Mouse (Mus musculus): Measurements from ENCODE around the gene Fam178b.

Fam178b gene

GRCm38 (mm10) chr1:36559888-36560287, 123.1 kb downstream of the Fam178b start:
- DNase-seq, result no peak

DNA sequence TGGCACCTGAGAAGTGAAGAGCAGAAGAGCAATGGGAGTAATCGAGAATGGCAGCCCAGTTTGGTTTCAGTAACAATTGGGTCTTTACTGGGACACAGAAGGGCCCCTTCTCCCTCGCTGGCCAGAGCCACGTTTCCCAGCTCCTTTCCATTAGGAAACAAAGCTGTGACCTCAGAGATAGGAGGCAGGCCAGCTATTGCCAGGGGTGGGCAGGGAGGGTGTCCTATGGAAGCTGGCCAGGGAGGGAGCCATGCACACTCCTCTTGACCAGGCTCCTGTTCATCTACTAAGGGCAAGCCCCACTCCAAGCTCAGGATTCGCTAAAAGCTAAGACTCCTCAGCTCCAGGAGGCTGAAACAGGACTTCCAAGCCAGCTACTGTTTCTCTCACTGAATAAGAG, 123.7 kb downstream of the Fam178b start:
- DNase-seq, result peak; percentile 37

GRCm38 (mm10) chr1:36558031-36558993, 124.7 kb downstream of the Fam178b start, which contains the start of gene Sema4c:
Sema4c (minus strand) TSS chr1:36558349.
- DNase-seq, result peak; percentile 93

DNA sequence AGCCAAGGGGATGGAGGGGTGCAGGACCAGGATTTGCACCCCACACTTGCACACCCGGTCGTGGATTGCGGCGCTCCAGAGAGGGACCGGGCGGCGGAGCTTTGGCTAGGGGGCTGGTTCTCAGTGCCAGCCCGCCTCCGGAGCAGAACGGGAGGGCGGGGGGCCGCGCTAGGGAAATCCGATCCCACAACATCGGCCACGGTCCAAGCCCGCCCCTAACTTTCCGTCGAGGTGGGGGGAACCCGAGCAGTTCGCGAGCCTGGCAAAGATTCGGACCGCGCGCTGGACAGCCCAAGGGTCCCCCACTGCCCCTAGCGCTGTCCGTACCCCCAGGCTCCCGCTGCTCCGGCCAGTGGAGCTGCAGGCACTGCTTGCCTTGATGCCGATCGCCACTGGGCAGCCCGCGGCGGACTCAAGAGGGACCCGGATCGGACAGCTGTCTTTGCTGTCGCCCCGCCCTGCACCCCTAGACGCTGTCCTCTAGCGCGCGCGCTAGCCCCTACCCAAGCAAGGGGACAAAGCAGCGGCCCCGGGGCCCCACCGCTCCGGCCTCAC, 125.4 kb downstream of the Fam178b start:
- peak; percentile 89 for DNase-seq

- peak; percentile 98 for DNase-seq
Measured at GRCm38 (mm10) chr1:36556553-36557456, 126.2 kb downstream of the Fam178b start.

DNA sequence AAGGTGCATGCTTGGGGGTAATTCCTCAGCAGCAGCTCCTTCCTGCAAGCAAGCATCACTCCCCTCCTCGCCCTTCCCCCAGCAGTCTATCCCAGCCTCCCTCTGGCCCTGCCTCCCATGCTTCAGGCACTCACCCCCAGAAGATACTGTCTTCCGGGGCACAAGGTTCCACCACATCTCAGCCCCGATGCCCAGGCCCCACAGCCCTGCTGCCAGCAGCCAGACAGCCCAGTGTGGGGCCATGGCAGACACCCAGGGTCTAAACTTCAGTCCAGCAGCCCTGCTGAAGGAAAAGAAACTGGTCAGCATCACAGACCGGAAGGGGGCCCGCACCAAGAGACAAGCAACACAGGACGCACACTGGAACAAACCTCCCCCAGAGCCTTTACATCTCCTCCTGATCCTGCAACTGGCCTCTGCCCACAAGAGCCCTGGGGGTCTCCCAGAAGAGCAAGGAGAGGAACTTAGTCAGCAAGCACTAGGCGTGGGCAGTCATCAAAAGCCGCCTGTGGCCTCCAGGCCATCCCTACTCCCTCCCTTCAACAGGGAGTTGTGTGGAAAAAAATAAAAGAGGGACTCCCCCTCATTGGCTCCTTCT, 127.1 kb downstream of the Fam178b start:
- DNase-seq, result peak; percentile 34

GRCm38 (mm10) chr1:36554633-36555399, 128.2 kb downstream of the Fam178b start:
- no peak for DNase-seq

- no peak for DNase-seq
Measured at GRCm38 (mm10) chr1:36552506-36552905, 130.5 kb downstream of the Fam178b start.

DNA sequence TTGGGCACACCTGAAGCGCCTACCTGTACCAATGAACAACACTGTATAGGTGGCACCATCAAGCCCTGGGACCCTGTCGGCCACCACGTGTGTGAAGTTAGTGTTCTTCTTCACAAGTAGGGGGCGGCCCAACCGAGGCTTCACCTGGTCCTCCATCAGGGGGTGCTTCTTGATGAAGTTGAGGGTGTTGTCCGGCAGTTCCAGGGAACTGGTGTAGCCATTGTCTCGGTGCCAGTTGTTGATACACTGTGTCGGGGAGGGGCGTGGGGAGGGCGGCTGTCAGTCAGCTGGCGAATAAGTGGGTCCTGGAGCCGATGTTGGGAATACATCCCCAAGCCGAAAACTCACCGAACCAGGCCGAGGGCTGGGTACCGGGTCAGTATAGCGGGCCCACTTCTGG, 131.1 kb downstream of the Fam178b start:
- DNase-seq, result no peak

GRCm38 (mm10) chr1:36550075-36550863, 132.7 kb downstream of the Fam178b start:
- no peak for DNase-seq

DNA sequence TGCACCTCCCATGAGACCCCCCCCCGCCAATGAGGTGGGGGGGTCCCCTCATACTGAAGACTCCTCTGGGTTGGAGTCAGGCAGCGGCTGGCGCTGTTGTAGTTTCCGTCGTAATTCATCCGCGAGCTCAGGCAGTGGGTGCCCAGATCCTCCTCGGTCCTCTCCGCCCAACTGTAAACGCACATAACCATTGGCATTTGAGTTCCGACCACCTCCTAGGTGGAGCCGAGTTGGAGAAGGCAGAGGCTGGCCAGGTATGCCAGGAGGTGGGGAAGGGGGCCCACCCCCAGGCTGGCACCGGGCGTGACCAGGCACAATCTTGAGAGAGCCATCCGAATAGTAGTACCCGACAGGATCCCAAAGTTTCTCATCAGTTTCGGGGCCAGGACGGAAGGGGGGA, 133.5 kb downstream of the Fam178b start:
- no peak for DNase-seq

GRCm38 (mm10) chr1:36548771-36549170, 134.2 kb downstream of the Fam178b start:
- DNase-seq, result no peak

DNA sequence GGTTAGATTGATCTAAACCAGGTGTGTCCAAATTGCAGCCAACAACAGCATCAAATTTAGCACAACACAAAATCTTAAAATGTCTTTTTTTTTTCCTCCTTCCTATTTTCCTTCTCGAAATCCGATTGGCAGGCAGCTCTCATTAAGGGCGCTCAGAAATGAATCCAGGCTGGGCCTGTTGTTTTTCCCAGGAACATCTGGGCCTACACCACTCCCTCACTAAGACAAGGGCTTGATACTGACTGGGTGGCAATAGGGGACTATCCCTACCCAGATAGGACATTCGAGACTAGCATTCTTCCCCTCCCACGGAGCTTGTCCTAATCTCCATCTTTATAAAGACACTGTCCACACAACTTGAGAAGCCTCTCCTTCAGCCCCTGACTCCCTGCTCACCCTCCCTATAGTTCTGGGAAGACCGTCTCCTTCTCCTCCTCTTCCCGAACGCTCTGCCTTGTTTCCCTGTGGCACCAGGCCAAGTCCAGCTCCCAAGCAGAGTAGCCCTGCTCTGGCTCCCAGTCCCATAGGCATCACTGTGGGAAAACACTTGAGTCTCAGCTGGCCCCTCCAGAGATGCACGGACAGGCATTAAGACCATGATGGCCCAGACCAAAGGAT, 134.9 kb downstream of the Fam178b start:
- peak; percentile 18 for DNase-seq

DNA sequence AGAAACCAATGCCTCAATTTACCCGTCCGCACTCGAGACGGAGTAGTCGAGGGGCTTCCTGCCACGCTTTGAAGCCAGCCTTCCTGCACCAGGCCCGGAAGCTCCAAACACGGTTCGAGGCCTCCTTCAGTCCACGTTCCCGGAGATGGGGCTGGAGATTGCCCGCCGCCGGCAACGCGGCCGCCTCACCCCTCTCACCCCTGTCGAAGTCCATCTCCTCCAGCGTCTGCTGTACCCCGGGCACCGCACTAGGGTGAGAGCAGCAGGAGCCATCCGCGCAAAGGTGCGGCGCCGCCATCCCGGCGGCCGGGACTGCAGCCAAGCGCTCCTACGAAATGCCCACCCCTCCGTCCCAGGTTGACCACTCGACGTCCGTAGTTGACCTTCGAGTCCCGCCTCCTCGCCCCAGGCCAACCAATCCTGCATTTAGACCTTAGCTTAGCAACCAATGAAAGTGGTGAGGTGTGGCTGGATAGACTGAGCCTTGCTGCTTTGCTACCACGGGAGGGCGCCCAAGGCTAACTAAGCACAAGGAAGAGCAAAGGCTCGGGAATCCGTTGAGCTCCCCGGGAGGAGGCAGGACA, 136.0 kb downstream of the Fam178b start, which contains the start of gene Ankrd39:
Gene Ankrd39, minus strand, starts transcription at position 558 of the 584 bp plus-strand sequence.
- peak; percentile 98 for DNase-seq

DNA sequence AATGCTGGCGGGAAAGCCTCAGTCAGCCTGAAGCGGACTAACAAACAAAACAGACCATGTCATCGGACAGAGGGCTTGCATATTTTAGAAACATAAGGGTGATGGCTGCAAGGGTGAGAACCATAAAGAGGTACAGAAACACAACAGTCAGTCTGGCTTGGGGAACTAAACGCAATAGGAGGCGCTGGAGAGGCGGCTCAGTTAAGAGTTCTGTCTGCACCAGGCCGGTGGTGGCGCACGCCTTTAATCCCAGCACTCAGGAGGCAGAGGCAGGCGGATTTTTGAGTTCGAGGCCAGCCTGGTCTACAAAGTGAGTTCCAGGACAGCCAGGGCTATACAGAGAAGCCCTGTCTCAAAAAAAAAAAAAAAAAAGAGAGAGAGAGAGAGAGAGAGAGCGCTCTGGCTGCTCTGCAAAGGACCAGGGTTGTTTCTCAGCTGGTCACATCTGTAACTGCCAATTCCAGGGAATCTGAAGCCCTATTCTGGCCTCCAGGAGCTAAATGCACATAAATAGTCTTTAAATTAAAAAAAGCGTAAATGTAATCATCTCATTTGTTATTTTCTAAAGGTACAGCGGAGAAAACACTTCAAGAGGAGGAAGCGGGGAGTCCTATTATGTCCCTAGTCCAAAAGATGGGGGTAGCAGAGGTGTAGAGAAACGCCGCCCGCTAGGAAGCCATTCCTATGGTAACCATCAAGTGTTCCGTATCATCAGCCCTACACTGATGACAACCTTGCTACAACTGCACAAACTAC, 137.0 kb downstream of the Fam178b start:
- DNase-seq, result no peak

DNA sequence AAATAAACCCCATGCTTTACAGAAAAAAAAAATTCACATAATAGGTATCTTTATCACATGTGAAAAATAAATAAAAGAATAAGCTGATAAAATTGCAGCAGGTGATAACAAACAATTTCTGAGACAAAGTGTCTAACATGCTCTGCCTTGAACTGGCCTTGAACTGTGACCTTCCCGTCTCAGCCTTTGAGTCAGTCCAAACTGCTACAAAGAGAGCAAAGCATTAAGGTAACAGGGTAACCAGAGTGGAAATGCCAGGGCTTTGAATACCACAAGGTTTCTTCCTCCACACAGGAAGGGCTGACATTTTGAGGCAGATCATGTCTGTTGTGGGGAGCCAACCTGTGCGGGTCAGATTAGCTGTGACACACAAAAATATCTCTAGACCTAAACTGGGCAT, 137.6 kb downstream of the Fam178b start:
- no peak for DNase-seq

DNA sequence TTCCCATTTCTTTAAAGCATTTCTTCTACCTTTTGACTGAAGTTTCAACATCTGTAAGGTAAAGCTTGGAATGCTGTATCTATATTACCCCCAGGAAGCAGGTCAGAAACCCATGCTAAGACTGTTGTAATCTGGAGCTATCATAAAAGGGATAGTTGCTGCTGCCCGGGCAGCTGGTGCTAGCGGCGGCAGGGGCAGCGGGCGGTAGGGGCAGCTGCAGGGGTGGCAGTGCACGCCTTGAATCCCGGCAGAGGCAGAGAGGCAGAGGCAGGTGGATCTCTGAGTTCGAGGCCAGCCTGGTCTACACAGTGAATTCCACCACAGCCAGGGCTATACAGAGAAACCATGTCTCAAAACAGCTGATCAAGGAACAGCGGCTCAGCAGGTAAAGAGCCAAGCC, 140.1 kb downstream of the Fam178b start:
- DNase-seq, result no peak

GRCm38 (mm10) chr1:36541844-36542243, 141.1 kb downstream of the Fam178b start:
- DNase-seq, result no peak

DNA sequence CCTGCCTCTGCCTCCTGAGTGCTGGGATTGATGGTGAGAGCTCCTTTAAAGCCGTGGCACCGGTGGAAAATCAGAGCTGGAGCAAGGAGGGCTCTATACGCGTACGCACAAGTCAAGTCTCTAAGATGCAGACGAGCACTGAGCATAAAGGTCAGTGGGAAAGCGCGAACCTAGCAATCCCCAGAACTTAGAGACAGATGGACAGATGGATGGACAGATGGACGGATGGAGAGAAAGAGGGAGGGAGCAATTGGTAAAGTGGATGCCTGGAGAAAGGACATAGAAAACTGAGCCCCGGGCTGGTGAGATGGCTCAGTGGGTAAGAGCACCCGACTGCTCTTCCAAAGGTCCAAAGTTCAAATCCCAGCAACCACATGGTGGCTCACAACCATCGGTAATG, 142.2 kb downstream of the Fam178b start:
- no peak for DNase-seq
